Mouse (Mus musculus) limb, embryonic 14.5 days (tissue): ENCODE measurements around the gene Vmn1r232. TPM values are rescaled to one million over a fixed set of nuclear protein-coding genes. Genes with fewer than 3 reads are reported as not detected.
A peak's percentile ranks its signal among the peaks of the same experiment; 100 is the strongest.

Experiments used
- ATAC-seq: fragments of 200-750 bp; cut with Nextera tagmentation; 2 replicates; pipeline ENCODE4 v1.8.0; 2017; ENCODE audit warnings: low read depth, moderate number of reproducible peaks, moderate TSS enrichment; ENCODE audit not compliant: low FRiP score
- DNase-seq: peaks from one replicate; pipeline ENCODE4 v3.0.0-alpha.2; 2015; ENCODE audit warnings: low spot score
- H3K27ac ChIP-seq: fragments of 300-500 bp; sonication (generic); replicated peaks from 2 replicates; pipeline ENCODE4 v1.5.1; 2014; ENCODE audit warnings: low read depth, mild to moderate bottlenecking, low read length, moderate library complexity, mixed read lengths
- H3K27me3 ChIP-seq: fragments of 300-500 bp; sonication (generic); 2 replicates; pipeline ENCODE4 v1.6.1; 2014; ENCODE audit warnings: low read length, mixed read lengths; ENCODE audit not compliant: control insufficient read depth, insufficient read depth
- H3K36me3 ChIP-seq: fragments of 300-500 bp; sonication (generic); 2 replicates; pipeline ENCODE4 v1.6.1; 2014; ENCODE audit warnings: mild to moderate bottlenecking, low read length, moderate library complexity, mixed read lengths; ENCODE audit not compliant: control insufficient read depth, insufficient read depth
- H3K4me1 ChIP-seq: fragments of 300-500 bp; sonication (generic); 2 replicates; pipeline ENCODE4 v1.6.1; 2014; ENCODE audit warnings: antibody characterized with exemption, low read length, mixed read lengths; ENCODE audit not compliant: control insufficient read depth, insufficient read depth
- H3K4me2 ChIP-seq: fragments of 300-500 bp; sonication (generic); replicated peaks from 2 replicates; pipeline ENCODE4 v1.6.1; 2014; ENCODE audit warnings: low read depth, mild to moderate bottlenecking, low read length, moderate library complexity; ENCODE audit not compliant: severe bottlenecking
- H3K4me3 ChIP-seq: fragments of 300-500 bp; sonication (generic); replicated peaks from 2 replicates; pipeline ENCODE4 v1.5.1; 2014; ENCODE audit warnings: low read length
- H3K9ac ChIP-seq: fragments of 300-500 bp; sonication (generic); 2 replicates; pipeline ENCODE4 v1.6.1; 2014; ENCODE audit warnings: mild to moderate bottlenecking, low read depth, low read length, moderate library complexity; ENCODE audit not compliant: severe bottlenecking
- H3K9me3 ChIP-seq: fragments of 300-500 bp; sonication (generic); 2 replicates; pipeline ENCODE4 v1.6.1; 2016; ENCODE audit warnings: low read length; ENCODE audit not compliant: control insufficient read depth
- POLR2A ChIP-seq: fragments of 200-500 bp; IDR thresholded peaks from 2 replicates; pipeline ENCODE4 v1.8.0; 2012; ENCODE audit warnings: inconsistent platforms, mild to moderate bottlenecking, moderate library complexity, borderline replicate concordance; ENCODE audit not compliant: insufficient read depth, insufficient read length; ENCODE audit errors: extremely low read depth
- WGBS: fragments of 180-500 bp; shearing (Covaris S2); extraction: QIAGEN DNeasy Blood & Tissue Kit; methylation state at CpG from one replicate; pipeline ENCODE4 v1.1.7; 2014; 5-methylcytosine and 5-hydroxymethylcytosine counted together
- polyA plus RNA-seq, 2 experiments: library from polyadenylated mRNA; depleted of rRNA in 1 of 2; stranded (reverse) in 1 of 2; unstranded in 1 of 2; fragments of >200 nt; fragmentation: Nextera tagmentation in 1 of 2; extraction: Ambion mirVana in 1 of 2; gene quantifications; 2 replicates each; pipeline versions ENCODE4 v1.2.1 to v1.2.3; 2012 to 2014

Gene Vmn1r232
- polyA plus RNA-seq, 2 experiments, result not detected

- TF ChIP-seq POLR2A, result no peak
- DNase-seq, result no peak
- peak overlapping the region; percentile 87 for H3K9ac ChIP-seq
- H3K27ac ChIP-seq, result peak overlapping the region; percentile 98
- H3K27me3 ChIP-seq, result no peaks in the 10 kb centered on the region
- peak overlapping the region; percentile 61 for H3K4me2 ChIP-seq
- H3K4me1 ChIP-seq, result peaks cover 24% of the 10 kb centered on the region
- H3K9me3 ChIP-seq, result no peaks in the 10 kb centered on the region
- WGBS, result 0% methylated on average over 13 of the region's 13 CpGs
- H3K4me3 ChIP-seq, result peak overlapping the region; percentile 73
- no peak for ATAC-seq
- no peaks in the 10 kb centered on the region for H3K36me3 ChIP-seq
Observed at GRCm38 (mm10) chr17:20946026-20946565, 26.6 kb upstream of the Vmn1r232 start.

GRCm38 (mm10) chr17:20944985-20945891 lies 25.7 kb upstream of the Vmn1r232 start, which contains the start of gene Ppp2r1a:
Gene Ppp2r1a, plus strand, starts transcription at chr17:20945311.
- Histone ChIP-seq H3K27ac (peak within 1 kb of the TSS; percentile 98), H3K9ac (peak within 1 kb of the TSS; percentile 87), H3K4me1 (peaks cover 24% of the 10 kb centered on the region), H3K4me2 (peak within 1 kb of the TSS; percentile 69), H3K9me3 (no peaks in the 10 kb centered on the region), H3K27me3 (no peaks in the 10 kb centered on the region), H3K4me3 (peak within 1 kb of the TSS; percentile 73), H3K36me3 (no peaks in the 10 kb centered on the region)
- ATAC-seq, result peak; percentile 97
- peak; percentile 86; the same call in 1 of the 2 replicates for TF ChIP-seq POLR2A
- under 1% methylated on average over 69 of the region's 69 CpGs for WGBS
- DNase-seq, result peak; percentile 100

DNA sequence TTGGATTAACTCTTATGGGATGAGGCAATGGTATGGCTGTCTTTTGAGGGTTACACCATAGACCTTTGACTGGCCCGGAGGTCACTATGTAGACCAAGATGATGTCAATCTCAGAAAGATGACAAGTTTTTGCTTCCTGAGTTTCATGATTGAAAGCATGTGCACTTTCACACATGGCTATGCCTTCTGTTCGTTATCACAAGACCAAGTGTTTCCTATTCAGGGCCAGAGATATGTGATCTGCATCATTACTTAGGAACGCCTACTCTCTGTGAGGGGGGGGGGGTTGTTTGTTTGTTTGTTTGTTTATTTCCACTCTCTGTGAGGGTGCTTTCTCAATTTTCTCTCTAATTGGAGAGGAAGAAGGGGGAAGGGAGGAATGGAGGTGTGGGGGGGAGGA lies 24.7 kb upstream of the Vmn1r232 start:
- no peak for ATAC-seq
- Histone ChIP-seq H3K27ac (peak overlapping the region; percentile 94), H3K4me3 (peak overlapping the region; percentile 73), H3K36me3 (no peaks in the 10 kb centered on the region), H3K9ac (peak overlapping the region; percentile 68), H3K27me3 (no peaks in the 10 kb centered on the region), H3K4me2 (peak overlapping the region; percentile 69), H3K9me3 (no peaks in the 10 kb centered on the region), H3K4me1 (peaks cover 24% of the 10 kb centered on the region)
- DNase-seq, result peak; percentile 8
- WGBS, result 44% methylated on average over 3 of the region's 3 CpGs
- no peak for TF ChIP-seq POLR2A

DNA sequence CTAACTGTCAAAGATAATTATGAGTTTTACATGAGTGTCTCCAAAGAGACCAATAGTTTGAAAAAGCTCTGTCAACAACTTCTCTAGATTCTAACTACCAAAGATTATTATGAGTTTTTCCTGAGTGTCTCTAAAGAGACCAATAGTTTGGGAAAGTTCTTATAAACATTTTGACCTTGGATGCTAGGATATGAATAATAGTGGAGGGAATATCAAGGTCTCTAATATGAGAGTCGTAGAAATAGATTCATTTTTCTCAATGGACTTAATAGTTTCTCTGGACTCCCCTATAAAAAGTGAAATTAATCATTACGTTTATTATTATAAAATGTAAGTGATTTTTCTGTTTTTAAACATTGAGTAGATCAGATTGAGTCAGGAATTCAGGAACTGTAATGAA lies 14.5 kb downstream of the Vmn1r232 start, which contains the start of gene Vmn1r231:
Vmn1r231 (minus strand) TSS at position 101 of the 400 bp plus-strand sequence.
- whole genome bisulfite sequencing, result 61% methylated on average over 2 of the region's 2 CpGs
- Histone ChIP-seq H3K9ac (no peak within 1 kb of the TSS), H3K4me3 (no peak within 1 kb of the TSS), H3K4me2 (no peak within 1 kb of the TSS), H3K27me3 (no peaks in the 10 kb centered on the region), H3K4me1 (no peaks in the 10 kb centered on the region), H3K9me3 (no peaks in the 10 kb centered on the region), H3K36me3 (no peaks in the 10 kb centered on the region), H3K27ac (no peak within 1 kb of the TSS)
- no peak for ATAC-seq
- TF ChIP-seq POLR2A, result no peak
- DNase-seq, result no peak

Other genes with a start within 250 kb of the Vmn1r232 start
- gene Vmn1r226, start 236.9 kb downstream of the Vmn1r232 start, polyA plus RNA-seq (2012; rRNA removed), result not detected in 2 replicates
- not detected in 2 replicates for gene Vmn1r226, start 236.9 kb downstream of the Vmn1r232 start, polyA plus RNA-seq (2014; fragmentation: Nextera tagmentation; extraction: Ambion mirVana)
- not detected in 2 replicates for gene Vmn1r227, start 189.9 kb downstream of the Vmn1r232 start, polyA plus RNA-seq (2012; rRNA removed)
- gene Vmn1r227, start 189.9 kb downstream of the Vmn1r232 start, polyA plus RNA-seq (2014; fragmentation: Nextera tagmentation; extraction: Ambion mirVana), result not detected in 2 replicates
- not detected in 2 replicates for gene Vmn1r228, start 133.6 kb downstream of the Vmn1r232 start, polyA plus RNA-seq (2012; rRNA removed)
- not detected in 2 replicates for gene Vmn1r228, start 133.6 kb downstream of the Vmn1r232 start, polyA plus RNA-seq (2014; fragmentation: Nextera tagmentation; extraction: Ambion mirVana)
- not detected in 2 replicates for gene Vmn1r229, start 108.2 kb downstream of the Vmn1r232 start, polyA plus RNA-seq (2012; rRNA removed)
- not detected in 2 replicates for gene Vmn1r229, start 108.2 kb downstream of the Vmn1r232 start, polyA plus RNA-seq (2014; fragmentation: Nextera tagmentation; extraction: Ambion mirVana)
- gene Vmn1r230, start 79.3 kb downstream of the Vmn1r232 start, polyA plus RNA-seq (2012; rRNA removed), result not detected in 2 replicates
- not detected in 2 replicates for gene Vmn1r230, start 79.3 kb downstream of the Vmn1r232 start, polyA plus RNA-seq (2014; fragmentation: Nextera tagmentation; extraction: Ambion mirVana)
- gene Vmn1r231, start 14.6 kb downstream of the Vmn1r232 start, polyA plus RNA-seq (2012; rRNA removed), result not detected in 2 replicates
- gene Vmn1r231, start 14.6 kb downstream of the Vmn1r232 start, polyA plus RNA-seq (2014; fragmentation: Nextera tagmentation; extraction: Ambion mirVana), result not detected in 2 replicates
- 245 and 276 TPM in 2 replicates for gene Ppp2r1a, start 25.6 kb upstream of the Vmn1r232 start, polyA plus RNA-seq (2012; rRNA removed)
- gene Ppp2r1a, start 25.6 kb upstream of the Vmn1r232 start, polyA plus RNA-seq (2014; fragmentation: Nextera tagmentation; extraction: Ambion mirVana), result 383 and 396 TPM in 2 replicates
- not detected in 2 replicates for gene Vmn1r233, start 76.8 kb upstream of the Vmn1r232 start, polyA plus RNA-seq (2012; rRNA removed)
- gene Vmn1r233, start 76.8 kb upstream of the Vmn1r232 start, polyA plus RNA-seq (2014; fragmentation: Nextera tagmentation; extraction: Ambion mirVana), result not detected in 2 replicates
- 19.7 and 24.5 TPM in 2 replicates for gene Zfp160, start 89.2 kb upstream of the Vmn1r232 start, polyA plus RNA-seq (2012; rRNA removed)
- 19.0 and 19.8 TPM in 2 replicates for gene Zfp160, start 89.2 kb upstream of the Vmn1r232 start, polyA plus RNA-seq (2014; fragmentation: Nextera tagmentation; extraction: Ambion mirVana)